Mouse (Mus musculus): ENCODE results near the gene Tmem131.

DNA sequence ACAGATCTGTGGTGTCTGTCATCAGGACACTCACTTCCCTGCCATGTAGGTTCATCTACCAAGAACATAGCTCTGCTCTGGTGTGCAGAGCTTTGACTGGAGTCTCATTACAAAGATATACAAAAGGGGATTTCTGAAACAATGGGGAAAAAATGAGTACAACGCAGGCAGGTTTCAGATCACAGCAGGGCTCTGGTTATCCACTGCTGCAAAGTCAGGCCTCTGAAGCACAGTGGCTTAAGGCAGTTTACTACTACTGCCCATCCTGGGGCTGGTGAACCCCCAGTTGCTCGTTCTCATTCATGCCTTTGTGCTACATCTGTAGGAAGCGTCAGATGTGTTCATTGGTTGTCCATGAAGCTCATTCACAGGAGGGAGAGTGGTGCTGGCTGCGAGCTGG is 57.0 kb downstream of the Tmem131 start:
- TF ChIP-seq CTCF (IDR thresholded peaks at IDR 0.05; ENCODE audit: low read depth) (no peak), EP300 (IDR thresholded peaks at IDR 0.05; ENCODE audit: low read depth) (no peak)
